Mouse (Mus musculus) heart, embryonic 12.5 days (tissue): ENCODE results near the gene Fam166b. TPM values are rescaled to one million over a fixed set of nuclear protein-coding genes. Genes with fewer than 3 reads are reported as not detected.

Source experiments
- ATAC-seq: fragments of 200-750 bp; cut with Nextera tagmentation; 2 replicates; pipeline ENCODE4 v1.8.0; 2017; ENCODE audit warnings: moderate TSS enrichment, moderate library complexity; ENCODE audit not compliant: insufficient number of reproducible peaks, low FRiP score
- H3K27ac ChIP-seq: fragments of 300-500 bp; sonication (generic); 2 replicates; pipeline ENCODE4 v1.5.1; 2016; ENCODE audit warnings: mild to moderate bottlenecking, moderate library complexity; ENCODE audit not compliant: poor library complexity, severe bottlenecking
- H3K27me3 ChIP-seq: fragments of 300-500 bp; sonication (generic); replicated peaks from 2 replicates; pipeline ENCODE4 v1.6.1; 2016; ENCODE audit warnings: mild to moderate bottlenecking, moderate library complexity
- H3K36me3 ChIP-seq: fragments of 300-500 bp; sonication (generic); 2 replicates; pipeline ENCODE4 v1.6.1; 2016; ENCODE audit warnings: mild to moderate bottlenecking, moderate library complexity
- H3K4me1 ChIP-seq: fragments of 300-500 bp; sonication (generic); replicated peaks from 2 replicates; pipeline ENCODE4 v1.6.1; 2016; ENCODE audit warnings: mild to moderate bottlenecking
- H3K4me2 ChIP-seq: fragments of 300-500 bp; sonication (generic); 2 replicates; pipeline ENCODE4 v1.6.1; 2016; ENCODE audit warnings: mild to moderate bottlenecking, moderate library complexity
- H3K4me3 ChIP-seq: fragments of 300-500 bp; sonication (generic); 2 replicates; pipeline ENCODE4 v1.5.1; 2016; ENCODE audit warnings: mild to moderate bottlenecking
- H3K9ac ChIP-seq: fragments of 300-500 bp; sonication (generic); 2 replicates; pipeline ENCODE4 v1.6.1; 2016; ENCODE audit warnings: mild to moderate bottlenecking, moderate library complexity
- H3K9me3 ChIP-seq: fragments of 300-500 bp; sonication (generic); replicated peaks from 2 replicates; pipeline ENCODE4 v1.6.1; 2016; ENCODE audit warnings: mild to moderate bottlenecking, moderate library complexity
- WGBS: fragments of 180-500 bp; shearing (Covaris S2); methylation state at CpG from one replicate; pipeline ENCODE4 v1.1.7; 2016; 5-methylcytosine and 5-hydroxymethylcytosine counted together
- polyA plus RNA-seq: library from polyadenylated mRNA; unstranded; fragments of >200 nt; fragmentation: Nextera tagmentation; extraction: Ambion mirVana; gene quantifications from 2 replicates; pipeline ENCODE4 v1.2.1, GENCODE M21; 2016

The Fam166b gene
- polyA plus RNA-seq, 1 experiment from 2014 or later = not detected

DNA sequence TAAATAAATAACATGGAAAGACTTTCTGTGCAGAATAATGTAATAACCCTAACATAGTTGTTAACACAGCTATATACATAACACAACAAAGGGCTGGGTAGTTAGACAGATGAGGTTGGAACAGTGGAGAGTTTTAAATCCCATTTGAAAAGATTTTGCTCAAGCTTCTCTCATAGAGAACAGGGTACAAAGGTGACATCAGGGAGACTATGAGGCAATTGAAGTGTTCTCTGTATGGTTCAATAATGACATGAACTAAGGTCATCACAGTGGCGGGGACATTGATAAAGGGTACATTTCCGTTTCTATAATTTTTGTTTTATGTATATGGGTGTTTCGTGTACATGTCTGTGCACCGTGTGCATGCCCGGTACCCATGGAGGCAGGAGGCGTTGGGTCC, 49.3 kb downstream of the Fam166b start:
- no peaks in the 10 kb centered on the region for H3K9me3 ChIP-seq
- H3K4me1 ChIP-seq = peaks cover 15% of the 10 kb centered on the region
- H3K27me3 ChIP-seq = peaks cover 10% of the 10 kb centered on the region
- WGBS = 87% methylated on average over 6 of the region's 6 CpGs
- no peak overlapping the region for H3K9ac ChIP-seq
- H3K27ac ChIP-seq = no peak overlapping the region
- H3K4me3 ChIP-seq = no peak overlapping the region
- no peak overlapping the region for H3K4me2 ChIP-seq
- H3K36me3 ChIP-seq = no peaks in the 10 kb centered on the region
- ATAC-seq = no peak

Other genes with a start within 250 kb of the Fam166b start
- gene Atp8b5, start 162.0 kb downstream of the Fam166b start, polyA plus RNA-seq = 0.21 TPM in 1 of 2 replicates, not detected in the other
- gene Rusc2, start 47.2 kb downstream of the Fam166b start, polyA plus RNA-seq = 14.1 and 15.7 TPM in 2 replicates
- gene Tesk1, start 12.8 kb upstream of the Fam166b start, polyA plus RNA-seq = 10.3 and 11.6 TPM in 2 replicates
- gene Cd72, start 25.5 kb upstream of the Fam166b start, polyA plus RNA-seq = 0.82 and 2.0 TPM in 2 replicates
- gene Sit1, start 54.6 kb upstream of the Fam166b start, polyA plus RNA-seq = not detected in 2 replicates
- gene Ccdc107, start 63.8 kb upstream of the Fam166b start, polyA plus RNA-seq = 63.6 and 66.4 TPM in 2 replicates
- 37.7 and 38.7 TPM in 2 replicates for gene Arhgef39, start 70.6 kb upstream of the Fam166b start, polyA plus RNA-seq
- 1.6 and 2.0 TPM in 2 replicates for gene Car9, start 77.8 kb upstream of the Fam166b start, polyA plus RNA-seq
- gene Tpm2, start 94.6 kb upstream of the Fam166b start, polyA plus RNA-seq = 153 and 155 TPM in 2 replicates
- 57.2 and 61.2 TPM in 2 replicates for gene Creb3, start 133.2 kb upstream of the Fam166b start, polyA plus RNA-seq
- gene Tln1, start 133.6 kb upstream of the Fam166b start, polyA plus RNA-seq = 117 and 124 TPM in 2 replicates
- gene Rgp1, start 149.6 kb upstream of the Fam166b start, polyA plus RNA-seq = 20.4 and 26.4 TPM in 2 replicates
- gene Gba2, start 149.7 kb upstream of the Fam166b start, polyA plus RNA-seq = 25.5 and 25.8 TPM in 2 replicates
- gene Msmp, start 155.4 kb upstream of the Fam166b start, polyA plus RNA-seq = 0.50 and 1.3 TPM in 2 replicates
- gene Npr2, start 202.8 kb upstream of the Fam166b start, polyA plus RNA-seq = 11.0 and 11.2 TPM in 2 replicates
- 0.40 and 0.51 TPM in 2 replicates for gene Spag8, start 224.5 kb upstream of the Fam166b start, polyA plus RNA-seq
- gene Hint2, start 227.3 kb upstream of the Fam166b start, polyA plus RNA-seq = 130 and 139 TPM in 2 replicates
- 5.1 and 5.6 TPM in 2 replicates for gene Tmem8b, start 239.8 kb upstream of the Fam166b start, polyA plus RNA-seq
- gene Fam221b, start 240.0 kb upstream of the Fam166b start, polyA plus RNA-seq = 3.8 and 3.9 TPM in 2 replicates